Mouse (Mus musculus) liver, postnatal 0 days (tissue): ENCODE data around the gene Six1. TPM values are rescaled to one million over a fixed set of nuclear protein-coding genes. Genes with fewer than 3 reads are reported as not detected.
"Not testable (repeated sequence)": the region's sequence is repeated elsewhere in the genome, so short reads cannot be mapped to it uniquely, and the experiment has no call there.

ENCODE experiments used
- ATAC-seq: fragments of 200-750 bp; cut with Nextera tagmentation; 2 replicates; pipeline ENCODE4 v1.8.0; 2017; ENCODE audit warnings: mild to moderate bottlenecking, moderate library complexity
- DNase-seq: peaks from one replicate; pipeline ENCODE4 v3.0.0-alpha.2; 2016
- H3K27ac ChIP-seq: fragments of 300-500 bp; sonication (generic); 2 replicates; pipeline ENCODE4 v1.5.1; 2014; ENCODE audit warnings: antibody characterized with exemption, moderate library complexity, mild to moderate bottlenecking, low read depth
- H3K27me3 ChIP-seq: fragments of 300-500 bp; sonication (generic); 2 replicates; pipeline ENCODE4 v1.6.1; 2014; ENCODE audit warnings: low read length, control low read depth, mixed read lengths; ENCODE audit not compliant: insufficient read depth
- H3K36me3 ChIP-seq: fragments of 300-500 bp; sonication (generic); replicated peaks from 2 replicates; pipeline ENCODE4 v1.6.1; 2014; ENCODE audit warnings: mild to moderate bottlenecking, control low read depth, low read length, moderate library complexity, mixed read lengths; ENCODE audit not compliant: insufficient read depth
- H3K4me1 ChIP-seq: fragments of 300-500 bp; sonication (generic); 2 replicates; pipeline ENCODE4 v1.6.1; 2014; ENCODE audit warnings: antibody characterized with exemption, mild to moderate bottlenecking, control low read depth; ENCODE audit not compliant: insufficient read depth
- H3K4me2 ChIP-seq: fragments of 300-500 bp; sonication (generic); 2 replicates; pipeline ENCODE4 v1.6.1; 2014; ENCODE audit warnings: low read depth, mild to moderate bottlenecking, low read length, moderate library complexity, mixed read lengths
- H3K4me3 ChIP-seq: fragments of 300-500 bp; sonication (generic); 2 replicates; pipeline ENCODE4 v1.5.1; 2014; ENCODE audit warnings: low read depth, low read length
- H3K9ac ChIP-seq: fragments of 300-500 bp; sonication (generic); replicated peaks from 2 replicates; pipeline ENCODE4 v1.6.1; 2014; ENCODE audit warnings: mild to moderate bottlenecking, moderate library complexity
- H3K9me3 ChIP-seq: fragments of 300-500 bp; sonication (generic); 2 replicates; pipeline ENCODE4 v1.6.1; 2016; ENCODE audit warnings: mild to moderate bottlenecking, control low read depth, low read length, mixed read lengths
- CTCF ChIP-seq: sonication (generic); IDR thresholded peaks from 2 replicates; pipeline ENCODE4 v1.5.1; 2016; ENCODE audit warnings: antibody characterized with exemption, low read depth
- EP300 ChIP-seq: IDR thresholded peaks from 2 replicates; pipeline ENCODE4 v1.6.1; 2016; ENCODE audit warnings: antibody characterized with exemption, low read depth, mild to moderate bottlenecking
- WGBS: fragments of 180-500 bp; shearing (Covaris S2); extraction: QIAGEN DNeasy Blood & Tissue Kit; methylation state at CpG from one replicate; pipeline ENCODE4 v1.1.7; 2014; ENCODE audit not compliant: insufficient replicate concordance; 5-methylcytosine and 5-hydroxymethylcytosine counted together
- polyA plus RNA-seq: library from polyadenylated mRNA; unstranded; fragments of >200 nt; fragmentation: Nextera tagmentation; extraction: Ambion mirVana; gene quantifications from 2 replicates; pipeline ENCODE4 v1.2.1, GENCODE M21; 2015

Six1 gene
- polyA plus RNA-seq, 1 experiment from 2014 or later: 0.04 TPM

DNA sequence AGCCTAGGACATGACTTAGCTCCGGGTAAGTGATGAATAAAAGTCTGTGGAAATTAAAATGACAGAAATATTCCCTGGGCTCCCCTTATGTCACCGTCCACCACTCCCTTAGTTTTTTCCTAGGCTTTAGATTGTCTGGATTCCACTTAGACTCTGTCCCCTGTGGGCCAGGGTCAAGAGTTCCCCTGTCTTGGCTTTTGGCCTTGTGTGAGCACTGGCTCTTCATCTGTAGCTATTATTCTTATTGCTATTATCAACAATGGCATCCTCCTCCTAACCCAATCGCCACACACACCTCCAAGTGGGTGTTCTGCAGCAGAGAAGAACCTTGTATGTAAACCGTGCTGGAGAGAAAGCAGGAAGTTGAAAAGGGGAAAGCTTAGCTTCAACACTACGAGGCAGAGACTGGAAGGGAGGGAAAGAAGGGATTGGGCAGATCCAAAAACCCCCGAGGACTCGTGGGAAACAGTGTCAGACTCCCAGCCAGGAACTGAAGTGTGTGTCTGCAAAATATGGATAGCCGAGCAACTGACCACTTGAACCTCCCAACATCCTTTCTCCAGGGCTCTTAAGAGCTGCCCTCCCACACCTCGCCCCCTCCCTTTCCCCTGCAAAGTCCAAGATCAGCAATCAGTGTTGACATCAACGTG lies 41.4 kb downstream of the Six1 start:
- TF ChIP-seq CTCF (no peak), EP300 (no peak)
- Histone ChIP-seq H3K9ac (no peak overlapping the region), H3K27ac (no peak overlapping the region), H3K4me1 (no peaks in the 10 kb centered on the region), H3K4me3 (no peak overlapping the region), H3K4me2 (no peak overlapping the region), H3K27me3 (no peaks in the 10 kb centered on the region), H3K9me3 (no peaks in the 10 kb centered on the region), H3K36me3 (no peaks in the 10 kb centered on the region)
- ATAC-seq (no peak), DNase-seq (no peak)
- WGBS: 43% methylated on average over 10 of the region's 10 CpGs

DNA sequence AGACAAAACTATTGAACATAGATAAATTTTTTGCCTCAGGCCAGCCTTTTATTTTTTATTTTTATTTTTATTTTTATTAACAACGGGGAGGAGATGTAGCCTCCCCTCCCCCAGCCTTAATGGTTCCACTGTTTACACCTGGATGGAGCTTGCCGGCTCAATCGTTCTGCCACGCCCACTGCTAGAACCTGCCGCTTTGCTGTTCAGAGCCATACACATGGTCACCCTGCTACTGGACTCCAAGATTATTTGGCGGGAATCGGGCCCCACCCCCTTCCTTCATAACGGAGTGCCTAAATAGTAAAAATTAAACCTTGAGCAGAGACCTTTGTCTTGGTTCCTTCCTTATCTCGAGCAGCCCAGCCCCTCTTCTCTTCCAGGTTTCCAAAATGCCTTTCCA lies 50.8 kb downstream of the Six1 start:
- not testable (repeated sequence) for DNase-seq, H3K36me3 ChIP-seq, H3K27me3 ChIP-seq, H3K9me3 ChIP-seq, H3K4me3 ChIP-seq, ATAC-seq, H3K9ac ChIP-seq, H3K4me2 ChIP-seq, H3K4me1 ChIP-seq, H3K27ac ChIP-seq
- 38% methylated on average over 9 of the region's 9 CpGs for WGBS

DNA sequence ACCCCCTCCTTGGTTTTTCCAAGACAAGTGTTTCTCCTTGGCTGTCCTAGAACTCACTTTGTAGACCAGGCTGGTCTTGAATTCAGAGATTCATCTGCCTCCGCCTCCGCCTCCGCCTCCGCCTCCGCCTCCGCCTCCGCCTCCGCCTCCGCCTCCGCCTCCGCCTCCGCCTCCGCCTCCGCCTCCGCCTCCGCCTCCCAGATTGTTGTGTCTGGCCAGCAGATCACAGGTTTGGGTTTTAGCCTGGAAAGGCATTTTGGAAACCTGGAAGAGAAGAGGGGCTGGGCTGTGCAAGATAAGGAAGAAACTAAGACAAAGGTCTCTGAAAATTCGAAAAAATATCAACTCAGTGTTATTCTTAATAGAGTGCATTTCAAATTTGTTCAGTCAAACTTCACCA lies 51.4 kb downstream of the Six1 start:
- not testable (repeated sequence) for H3K9me3 ChIP-seq, ATAC-seq, H3K27me3 ChIP-seq, H3K4me2 ChIP-seq, H3K9ac ChIP-seq, DNase-seq, H3K4me3 ChIP-seq, H3K36me3 ChIP-seq, H3K27ac ChIP-seq, H3K4me1 ChIP-seq
- WGBS: 50% methylated on average over 15 of the region's 17 CpGs

DNA sequence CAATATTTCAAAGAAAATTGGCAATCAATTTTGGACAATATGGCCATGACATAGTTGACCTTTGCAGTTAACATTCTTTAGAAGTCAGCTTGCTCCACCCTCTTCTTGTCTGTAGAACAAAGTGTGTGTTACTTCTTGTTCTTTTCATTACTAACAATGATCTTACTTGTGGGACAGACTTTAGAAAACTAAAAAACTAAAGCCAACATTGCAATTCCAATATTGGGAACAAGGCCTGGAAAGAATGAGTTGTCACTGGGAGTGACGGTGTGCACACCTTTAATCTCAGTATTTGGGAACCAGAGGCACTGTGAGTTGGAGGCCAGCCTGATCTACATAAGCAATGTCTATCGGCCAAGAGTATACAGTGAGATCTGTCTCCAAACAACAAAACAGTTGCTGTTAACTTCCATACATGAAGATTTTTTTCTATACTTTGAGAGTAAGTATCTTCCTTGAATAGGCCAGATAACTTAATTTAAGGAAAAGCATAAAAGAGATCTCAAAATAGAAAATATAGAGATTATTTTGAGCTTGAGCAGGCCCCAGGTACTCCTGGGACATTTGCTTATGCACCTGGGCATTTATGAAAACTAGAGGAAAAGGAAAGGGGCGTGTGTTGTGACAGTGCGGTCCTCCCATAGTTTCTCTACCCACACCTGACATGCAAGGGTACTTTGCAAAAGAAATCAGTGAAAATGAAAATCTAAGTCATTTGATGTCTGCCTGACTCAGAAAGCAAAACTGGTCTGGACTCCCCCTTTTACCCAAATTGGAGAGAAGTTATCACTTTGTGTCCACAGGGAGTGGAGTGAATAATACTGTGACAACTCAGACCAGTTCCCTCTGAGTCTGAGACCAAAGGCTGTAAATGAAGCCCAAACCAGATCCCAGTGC lies 55.3 kb downstream of the Six1 start:
- DNase-seq: no peak
- Histone ChIP-seq H3K27me3 (no peaks in the 10 kb centered on the region), H3K36me3 (no peaks in the 10 kb centered on the region), H3K4me1 (no peaks in the 10 kb centered on the region), H3K4me3 (no peak overlapping the region), H3K9me3 (no peaks in the 10 kb centered on the region), H3K4me2 (no peak overlapping the region), H3K9ac (no peak overlapping the region), H3K27ac (no peak overlapping the region)
- TF ChIP-seq EP300 (no peak), CTCF (no peak)
- WGBS: 69% methylated on average over 4 of the region's 4 CpGs
- no peak for ATAC-seq

DNA sequence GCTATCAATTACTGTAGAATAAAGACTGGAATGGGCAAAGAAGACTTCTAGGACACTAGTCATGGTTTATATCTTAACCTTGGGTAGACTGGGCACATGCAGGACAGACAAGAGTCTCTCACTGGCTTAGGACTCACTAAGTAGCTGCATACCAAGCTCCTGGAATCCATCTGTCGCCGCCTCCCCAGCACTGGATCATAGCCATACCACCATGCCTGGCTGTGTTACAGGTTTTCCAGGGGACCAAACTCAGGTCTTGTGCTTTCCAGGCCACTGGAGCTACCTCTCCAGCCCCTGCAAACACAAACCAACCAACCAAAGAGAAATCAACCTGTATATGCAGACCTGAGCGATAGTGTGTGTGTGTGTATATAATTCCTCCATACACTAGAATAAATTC lies 57.0 kb downstream of the Six1 start:
- no peaks in the 10 kb centered on the region for H3K36me3 ChIP-seq
- H3K4me2 ChIP-seq: no peak overlapping the region
- WGBS: 87% methylated on average over 3 of the region's 3 CpGs
- ATAC-seq (no peak), DNase-seq (no peak)
- H3K4me3 ChIP-seq: no peak overlapping the region
- H3K9me3 ChIP-seq: no peaks in the 10 kb centered on the region
- H3K27ac ChIP-seq: no peak overlapping the region
- no peaks in the 10 kb centered on the region for H3K27me3 ChIP-seq
- no peak for TF ChIP-seq EP300
- TF ChIP-seq CTCF: no peak
- no peaks in the 10 kb centered on the region for H3K4me1 ChIP-seq
- no peak overlapping the region for H3K9ac ChIP-seq

Other genes starting within 250 kb of the Six1 start
- gene Six6, start 114.0 kb downstream of the Six1 start, polyA plus RNA-seq: not detected in 2 replicates
- gene 4930447C04Rik, start 113.1 kb downstream of the Six1 start, polyA plus RNA-seq: 0.07 and 0.14 TPM in 2 replicates
- not detected in 2 replicates for gene Six4, start 59.6 kb upstream of the Six1 start, polyA plus RNA-seq
- 8.6 and 8.9 TPM in 2 replicates for gene Mnat1, start 69.8 kb upstream of the Six1 start, polyA plus RNA-seq
- 4.4 and 4.7 TPM in 2 replicates for gene Trmt5, start 232.8 kb upstream of the Six1 start, polyA plus RNA-seq
- 2.6 and 4.4 TPM in 2 replicates for gene Slc38a6, start 232.9 kb upstream of the Six1 start, polyA plus RNA-seq